8 mouse cellular contexts compared by ENCODE assay signal in genomic region chr15:98108297-98109152, GRCm38 (mm10). TPM values are rescaled to one million over a fixed set of nuclear protein-coding genes. Genes with fewer than 3 reads are reported as not detected.
A peak's percentile ranks its signal among the peaks of the same experiment; 100 is the strongest.
DNase-seq lines count a peak whose midpoint lies in the region; ATAC-seq and TF ChIP-seq lines count a peak whose summit lies in the region.

No protein-coding gene starts in this region.

- peak; percentile 15; the same call in 1 of the 2 replicates for TF ChIP-seq CTCF in gastrocnemius, adult 2 months (IDR thresholded peaks at IDR 0.05)

- no peaks in the 10 kb centered on the region for H3K9me3 ChIP-seq in hindbrain, embryonic 16.5 days (ENCODE audit: control insufficient read depth, low read length)

- ATAC-seq in activated CD4-positive, CD25-positive, alpha-beta regulatory T cell, adult 4 months = peak; percentile 97
- ATAC-seq in common myeloid progenitor, adult 5-6 weeks (replicated peaks; ENCODE audit: low read depth, poor library complexity, severe bottlenecking) = peak; percentile 94
- ATAC-seq in hindbrain, embryonic 16.5 days = peak; percentile 97

- peak overlapping the region; percentile 58 for H3K4me2 ChIP-seq in hindbrain, embryonic 16.5 days (ENCODE audit: low read length)

- H3K9ac ChIP-seq in hindbrain, embryonic 16.5 days (ENCODE audit: low read depth, low read length) = peak overlapping the region; percentile 68

- WGBS in hindbrain, embryonic 16.5 days = 1% methylated on average over 37 of the region's 37 CpGs

- H3K36me3 ChIP-seq in hindbrain, embryonic 16.5 days (ENCODE audit: control insufficient read depth, insufficient read depth, low read length) = peaks cover 4% of the 10 kb centered on the region

- H3K27me3 ChIP-seq in hindbrain, embryonic 16.5 days (replicated peaks; ENCODE audit: control insufficient read depth, insufficient read depth, low read length) = no peaks in the 10 kb centered on the region

- H3K4me1 ChIP-seq in hindbrain, embryonic 16.5 days (ENCODE audit: control insufficient read depth, insufficient read depth, low read depth, low read length) = peaks cover 15% of the 10 kb centered on the region

- peak overlapping the region; percentile 94 for H3K27ac ChIP-seq in gastrocnemius, adult 2 months
- H3K27ac ChIP-seq in hindbrain, embryonic 16.5 days (ENCODE audit: low read depth, low read length) = peak overlapping the region; percentile 76

- H3K4me3 ChIP-seq in gastrocnemius, adult 2 months = peak overlapping the region; percentile 95
- H3K4me3 ChIP-seq in hindbrain, embryonic 16.5 days (ENCODE audit: low read length) = peak overlapping the region; percentile 59

- intact Hi-C loops in gastrocnemius, adult 2 months (cut with DNase I) = loop anchor here (2.0 kb wide), 2 partner anchors 16 to 40 kb away; partner anchors contain the start of genes Pfkm and Senp1

- peak; percentile 94 for DNase-seq in gastrocnemius, adult 2 months
- peak; percentile 85 for DNase-seq in left cerebral cortex, adult 11 months (ENCODE audit: low spot score)
- DNase-seq in lung, postnatal 36 days = peak; percentile 90
- DNase-seq in retina, postnatal 7 days (ENCODE audit: low read depth, low spot score) = peak; percentile 34
- peak; percentile 72 to 80 for DNase-seq in urinary bladder, adult 18-20 months (ENCODE audit: low spot score in 2 of 2)

RNA-seq across cellular contexts. Expression of gene Senp1, which starts 15.0 kb away (rescaled TPM):
- polyA plus RNA-seq in activated CD4-positive, CD25-positive, alpha-beta regulatory T cell, adult 4 months (2017; shearing (Covaris generic)) = 10 to 100 TPM; 27.5 to 31.6 TPM
- 53.2 and 56.1 TPM in 2 replicates for total RNA-seq in common myeloid progenitor, adult 5-6 weeks (2017)
- total RNA-seq in gastrocnemius, adult 2 months (2021) = 1 to 10 TPM; 7.4 to 8.5 TPM
- polyA plus RNA-seq in hindbrain, embryonic 16.5 days (2015; fragmentation: Nextera tagmentation; extraction: Ambion mirVana) = 17.3 and 18.9 TPM in 2 replicates

RNA-seq across cellular contexts. Expression of gene Pfkm, which starts 16.1 kb away (rescaled TPM):
- polyA plus RNA-seq in activated CD4-positive, CD25-positive, alpha-beta regulatory T cell, adult 4 months (2017; shearing (Covaris generic)) = 1 to 10 TPM; 5.0 to 6.8 TPM
- total RNA-seq in common myeloid progenitor, adult 5-6 weeks (2017) = 33.3 and 42.2 TPM in 2 replicates
- 1,000 to 10,000 TPM; 2,669 to 2,908 TPM for total RNA-seq in gastrocnemius, adult 2 months (2021)
- polyA plus RNA-seq in hindbrain, embryonic 16.5 days (2015; fragmentation: Nextera tagmentation; extraction: Ambion mirVana) = 99.4 and 106 TPM in 2 replicates

RNA-seq across cellular contexts. Expression of gene Asb8, which starts 56.9 kb away (rescaled TPM):
- polyA plus RNA-seq in activated CD4-positive, CD25-positive, alpha-beta regulatory T cell, adult 4 months (2017; shearing (Covaris generic)) = 10 to 100 TPM; 36.6 to 43.2 TPM
- 17.7 and 21.9 TPM in 2 replicates for total RNA-seq in common myeloid progenitor, adult 5-6 weeks (2017)
- 100 to 1,000 TPM in 1 of 2 experiments, 10 to 100 TPM in 1; 97.8 to 124 TPM for total RNA-seq in gastrocnemius, adult 2 months (2021)
- polyA plus RNA-seq in hindbrain, embryonic 16.5 days (2015; fragmentation: Nextera tagmentation; extraction: Ambion mirVana) = 61.0 and 64.4 TPM in 2 replicates

RNA-seq across cellular contexts. Expression of gene Ccdc184, which starts 58.4 kb away (rescaled TPM):
- under 1 TPM in 1 of 2 experiments, not detected in 1; 0.25 TPM for polyA plus RNA-seq in activated CD4-positive, CD25-positive, alpha-beta regulatory T cell, adult 4 months (2017; shearing (Covaris generic))
- not detected in 2 replicates for total RNA-seq in common myeloid progenitor, adult 5-6 weeks (2017)
- not detected for total RNA-seq in gastrocnemius, adult 2 months (2021)
- polyA plus RNA-seq in hindbrain, embryonic 16.5 days (2015; fragmentation: Nextera tagmentation; extraction: Ambion mirVana) = 130 and 139 TPM in 2 replicates

Comparison
In these comparisons a context has a peak if more than half of its experiments do, and no peak if none do; other contexts are left out.
1. Peak in every context shown above with its lines: DNase-seq, ATAC-seq, H3K4me3 ChIP-seq and H3K27ac ChIP-seq.
2. DNase-seq: peak in every context shown above with its lines; median percentile 94 in gastrocnemius, adult 2 months; 90 in lung, postnatal 36 days; 85 in left cerebral cortex, adult 11 months; 76 in urinary bladder, adult 18-20 months; 34 in retina, postnatal 7 days.
3. RNA of gene Pfkm, which starts 16.1 kb away (total RNA-seq): 2,669 to 2,908 TPM in gastrocnemius, adult 2 months; 33.3 to 42.2 TPM in common myeloid progenitor, adult 5-6 weeks; every median in the first group is over 10 times any median in the second.